Mouse (Mus musculus) liver, embryonic 12.5 days (tissue): Measurements from ENCODE around the gene Oxnad1. TPM values are rescaled to one million over a fixed set of nuclear protein-coding genes. Genes with fewer than 3 reads are reported as not detected.
A peak's percentile ranks its signal among the peaks of the same experiment; 100 is the strongest.

ENCODE experiments used
- ATAC-seq: fragments of 200-750 bp; cut with Nextera tagmentation; 2 replicates; pipeline ENCODE4 v1.8.0; 2017; ENCODE audit warnings: moderate number of reproducible peaks, mild to moderate bottlenecking, moderate library complexity
- H3K27ac ChIP-seq: fragments of 300-500 bp; sonication (generic); 2 replicates; pipeline ENCODE4 v1.5.1; 2016; ENCODE audit warnings: mild to moderate bottlenecking
- H3K27me3 ChIP-seq: fragments of 300-500 bp; sonication (generic); replicated peaks from 2 replicates; pipeline ENCODE4 v1.6.1; 2016; ENCODE audit warnings: mild to moderate bottlenecking, moderate library complexity
- H3K36me3 ChIP-seq: fragments of 300-500 bp; sonication (generic); 2 replicates; pipeline ENCODE4 v1.6.1; 2016; ENCODE audit warnings: mild to moderate bottlenecking, moderate library complexity
- H3K4me1 ChIP-seq: fragments of 300-500 bp; sonication (generic); 2 replicates; pipeline ENCODE4 v1.6.1; 2016
- H3K4me2 ChIP-seq: fragments of 300-500 bp; sonication (generic); 2 replicates; pipeline ENCODE4 v1.6.1; 2016; ENCODE audit warnings: mild to moderate bottlenecking, moderate library complexity
- H3K4me3 ChIP-seq: fragments of 300-500 bp; sonication (generic); 2 replicates; pipeline ENCODE4 v1.5.1; 2016; ENCODE audit warnings: mild to moderate bottlenecking, moderate library complexity
- H3K9ac ChIP-seq: fragments of 300-500 bp; sonication (generic); 2 replicates; pipeline ENCODE4 v1.6.1; 2016; ENCODE audit warnings: mild to moderate bottlenecking, moderate library complexity
- H3K9me3 ChIP-seq: fragments of 300-500 bp; sonication (generic); replicated peaks from 2 replicates; pipeline ENCODE4 v1.6.1; 2016; ENCODE audit warnings: mild to moderate bottlenecking, moderate library complexity
- WGBS: fragments of 180-500 bp; shearing (Covaris S2); methylation state at CpG from one replicate; pipeline ENCODE4 v1.1.7; 2016; ENCODE audit not compliant: insufficient replicate concordance; 5-methylcytosine and 5-hydroxymethylcytosine counted together
- polyA plus RNA-seq: library from polyadenylated mRNA; unstranded; fragments of >200 nt; fragmentation: Nextera tagmentation; extraction: Ambion mirVana; gene quantifications from 2 replicates; pipeline ENCODE4 v1.2.1, GENCODE M21; 2016

Gene Oxnad1
- polyA plus RNA-seq: 18.9 and 21.8 TPM in 2 replicates

- Histone ChIP-seq H3K9me3 (no peaks in the 10 kb centered on the region), H3K27me3 (no peaks in the 10 kb centered on the region), H3K9ac (peak within 1 kb of the TSS; percentile 83), H3K4me3 (peak within 1 kb of the TSS; percentile 78), H3K4me1 (peaks cover 27% of the 10 kb centered on the region), H3K36me3 (peaks cover 38% of the 10 kb centered on the region), H3K27ac (peak within 1 kb of the TSS; percentile 92), H3K4me2 (peak within 1 kb of the TSS; percentile 88)
- WGBS: 2% methylated on average over 22 of the region's 22 CpGs
- ATAC-seq: peak; percentile 88
These were observed at the start of gene Oxnad1 for GRCm38 (mm10) chr14:32084761-32085485. Gene Oxnad1, plus strand, starts transcription at chr14:32085374.

DNA sequence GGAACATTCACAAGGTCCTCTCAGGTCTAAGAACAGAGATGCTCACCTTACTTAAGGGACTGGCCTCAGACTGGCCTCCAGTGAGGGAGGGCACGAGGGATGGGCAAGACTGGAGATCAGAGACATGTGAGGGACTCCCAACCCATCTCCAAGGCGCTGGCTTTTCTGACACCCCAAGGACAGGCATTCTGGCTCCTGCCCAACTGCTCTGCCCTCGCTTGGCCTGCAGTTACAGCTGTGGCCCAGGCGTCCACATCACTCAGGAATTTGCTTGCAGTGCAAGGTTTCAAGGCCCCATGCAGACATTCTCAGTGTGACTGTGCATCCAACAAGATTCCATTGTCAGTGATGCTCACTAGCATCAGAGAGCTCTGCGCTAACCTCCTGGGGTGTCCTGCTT, 48.7 kb upstream of the Oxnad1 start:
- H3K4me1 ChIP-seq: peaks cover 38% of the 10 kb centered on the region
- no peak for ATAC-seq
- H3K4me2 ChIP-seq: no peak overlapping the region
- no peak overlapping the region for H3K4me3 ChIP-seq
- no peak overlapping the region for H3K9ac ChIP-seq
- H3K27me3 ChIP-seq: no peaks in the 10 kb centered on the region; the same call in 1 of the 2 replicates
- no peaks in the 10 kb centered on the region for H3K36me3 ChIP-seq
- H3K27ac ChIP-seq: no peak overlapping the region
- no peaks in the 10 kb centered on the region for H3K9me3 ChIP-seq
- WGBS: 73% methylated on average over 5 of the region's 5 CpGs

DNA sequence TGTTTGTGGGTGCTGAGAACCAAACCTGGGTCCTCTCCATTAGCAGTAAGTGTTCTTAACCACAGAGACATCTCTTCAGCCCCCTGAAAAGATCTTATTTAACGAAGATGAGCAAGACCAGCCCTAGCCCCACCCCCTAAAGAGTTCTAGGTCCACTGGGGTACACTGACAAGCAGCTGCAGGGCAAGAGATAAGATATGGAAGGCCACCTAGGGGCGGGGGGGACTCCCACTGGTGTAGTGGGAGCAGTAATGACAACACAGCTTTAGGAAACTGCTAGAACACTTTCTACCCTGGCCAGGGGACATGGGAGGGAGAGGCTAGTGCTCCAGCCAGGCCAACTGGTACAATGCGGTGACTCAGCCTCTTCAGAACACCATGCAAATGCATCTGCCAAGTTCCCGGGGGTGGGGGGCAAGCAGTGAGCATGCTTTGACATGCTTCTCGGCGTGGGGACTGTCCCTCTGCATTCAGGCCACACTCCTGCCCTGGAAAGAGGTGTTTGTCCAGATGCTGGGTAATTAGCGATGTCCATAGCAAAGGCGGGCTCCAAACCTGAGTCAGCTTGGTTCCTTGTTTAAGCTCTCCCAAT, 47.4 kb upstream of the Oxnad1 start:
- Histone ChIP-seq H3K4me2 (peak overlapping the region; percentile 46), H3K4me3 (no peak overlapping the region), H3K27ac (peak overlapping the region; percentile 72), H3K4me1 (peaks cover 42% of the 10 kb centered on the region), H3K9me3 (no peaks in the 10 kb centered on the region), H3K36me3 (no peaks in the 10 kb centered on the region), H3K9ac (peak overlapping the region; percentile 32; the same call in 1 of the 2 replicates), H3K27me3 (no peaks in the 10 kb centered on the region)
- 55% methylated on average over 8 of the region's 8 CpGs for WGBS
- ATAC-seq: peak; percentile 95

GRCm38 (mm10) chr14:32042108-32042507, 43.1 kb upstream of the Oxnad1 start:
- no peak overlapping the region for H3K4me2 ChIP-seq
- H3K27ac ChIP-seq: no peak overlapping the region
- no peaks in the 10 kb centered on the region; the same call in 1 of the 2 replicates for H3K27me3 ChIP-seq
- H3K4me3 ChIP-seq: no peak overlapping the region
- no peaks in the 10 kb centered on the region for H3K9me3 ChIP-seq
- H3K9ac ChIP-seq: no peak overlapping the region
- H3K4me1 ChIP-seq: peaks cover 34% of the 10 kb centered on the region
- ATAC-seq: no peak
- WGBS: 39% methylated on average over 5 of the region's 5 CpGs
- H3K36me3 ChIP-seq: no peaks in the 10 kb centered on the region

DNA sequence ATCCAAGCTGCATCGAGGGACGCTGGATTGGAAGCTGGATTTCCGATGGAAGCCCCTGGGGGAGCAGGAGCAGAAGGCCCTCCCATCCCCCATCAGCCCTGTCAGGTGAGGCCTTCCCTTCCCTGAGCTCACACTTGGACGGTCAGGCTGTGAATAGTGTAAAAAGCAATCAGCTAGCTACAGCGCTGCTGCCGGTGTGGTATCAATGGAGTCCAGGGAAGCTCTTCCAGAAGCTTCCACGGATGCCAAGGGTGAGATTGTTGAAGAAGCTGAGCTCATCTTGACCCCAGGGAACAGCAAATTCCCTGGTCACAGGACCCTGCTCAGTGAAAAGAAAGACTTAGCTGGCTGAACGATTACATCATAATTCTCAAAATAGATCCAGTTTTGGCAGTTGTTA, 38.8 kb upstream of the Oxnad1 start:
- no peak overlapping the region for H3K4me2 ChIP-seq
- H3K9ac ChIP-seq: no peak overlapping the region
- H3K27ac ChIP-seq: no peak overlapping the region
- no peak for ATAC-seq
- no peaks in the 10 kb centered on the region for H3K36me3 ChIP-seq
- H3K4me1 ChIP-seq: peaks cover 11% of the 10 kb centered on the region
- no peak overlapping the region for H3K4me3 ChIP-seq
- WGBS: 74% methylated on average over 8 of the region's 8 CpGs
- H3K9me3 ChIP-seq: no peaks in the 10 kb centered on the region
- no peaks in the 10 kb centered on the region; the same call in 1 of the 2 replicates for H3K27me3 ChIP-seq

DNA sequence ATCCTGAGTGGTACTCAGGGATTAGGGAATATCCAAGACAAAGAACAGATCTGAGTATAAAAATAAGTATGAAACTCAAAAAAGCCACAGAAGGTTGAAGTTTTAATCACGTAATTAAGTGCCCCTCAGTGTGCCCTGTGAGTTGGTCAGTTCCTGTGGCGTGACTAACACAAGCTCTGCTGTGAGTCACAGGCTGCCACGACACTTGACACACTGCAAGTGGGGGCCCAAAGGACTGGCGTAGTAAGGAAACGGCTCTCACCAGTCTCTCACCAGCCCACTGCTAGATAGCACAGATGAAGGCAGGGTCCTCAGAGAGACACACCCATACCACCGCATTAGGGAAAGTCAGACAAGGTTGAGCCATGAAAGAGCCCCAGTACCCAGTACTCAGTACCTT, 35.0 kb upstream of the Oxnad1 start:
- WGBS: 47% methylated on average over 6 of the region's 6 CpGs
- H3K9me3 ChIP-seq: peaks cover 3% of the 10 kb centered on the region; the same call in 1 of the 2 replicates
- H3K4me2 ChIP-seq: no peak overlapping the region
- no peak overlapping the region for H3K9ac ChIP-seq
- H3K27me3 ChIP-seq: no peaks in the 10 kb centered on the region
- no peak for ATAC-seq
- H3K4me3 ChIP-seq: no peak overlapping the region
- peaks cover 18% of the 10 kb centered on the region for H3K4me1 ChIP-seq
- no peak overlapping the region for H3K27ac ChIP-seq
- no peaks in the 10 kb centered on the region for H3K36me3 ChIP-seq

GRCm38 (mm10) chr14:32053895-32054294, 31.3 kb upstream of the Oxnad1 start:
- Histone ChIP-seq H3K9ac (no peak overlapping the region), H3K4me3 (no peak overlapping the region), H3K4me2 (no peak overlapping the region), H3K27ac (no peak overlapping the region), H3K36me3 (no peaks in the 10 kb centered on the region), H3K4me1 (peaks cover 18% of the 10 kb centered on the region), H3K9me3 (peaks cover 3% of the 10 kb centered on the region; the same call in 1 of the 2 replicates), H3K27me3 (no peaks in the 10 kb centered on the region)
- ATAC-seq: 0 out of 2 replicates have a peak, but pooled peaks have one; percentile 49
- WGBS: 35% methylated on average over 5 of the region's 5 CpGs

DNA sequence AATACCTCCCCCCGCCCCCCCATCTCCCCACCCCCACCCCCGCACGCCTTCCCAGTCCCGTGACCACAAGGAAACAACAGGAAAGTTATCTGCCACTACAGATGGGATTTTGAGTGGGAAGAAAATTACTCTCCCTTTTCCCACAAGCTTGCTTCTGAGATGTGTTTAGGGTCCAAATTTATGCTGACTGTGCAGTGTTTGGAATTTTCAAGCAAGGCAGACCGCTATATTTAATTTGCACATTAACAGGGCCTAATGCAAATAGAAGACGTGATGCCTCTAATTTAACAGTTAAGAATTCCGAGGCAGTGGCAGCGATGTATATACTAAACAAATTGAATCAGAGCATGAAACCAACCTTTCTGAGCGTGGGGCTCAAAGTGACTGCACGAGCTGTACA, 30.4 kb upstream of the Oxnad1 start:
- H3K9ac ChIP-seq: no peak overlapping the region
- ATAC-seq: no peak
- no peak overlapping the region for H3K27ac ChIP-seq
- 54% methylated on average over 10 of the region's 10 CpGs for WGBS
- H3K4me2 ChIP-seq: no peak overlapping the region
- peaks cover 18% of the 10 kb centered on the region for H3K4me1 ChIP-seq
- H3K4me3 ChIP-seq: no peak overlapping the region
- H3K9me3 ChIP-seq: peaks cover 3% of the 10 kb centered on the region; the same call in 1 of the 2 replicates
- peaks cover 5% of the 10 kb centered on the region; the same call in 1 of the 2 replicates for H3K27me3 ChIP-seq
- H3K36me3 ChIP-seq: no peaks in the 10 kb centered on the region

GRCm38 (mm10) chr14:32055781-32056180, 29.4 kb upstream of the Oxnad1 start:
- H3K4me1 ChIP-seq: peaks cover 13% of the 10 kb centered on the region; the same call in 1 of the 2 replicates
- H3K27ac ChIP-seq: no peak overlapping the region
- H3K9me3 ChIP-seq: peaks cover 3% of the 10 kb centered on the region; the same call in 1 of the 2 replicates
- no peak overlapping the region for H3K4me3 ChIP-seq
- peaks cover 5% of the 10 kb centered on the region; the same call in 1 of the 2 replicates for H3K27me3 ChIP-seq
- no peaks in the 10 kb centered on the region for H3K36me3 ChIP-seq
- no peak overlapping the region for H3K4me2 ChIP-seq
- WGBS: 58% methylated on average over 8 of the region's 8 CpGs
- no peak overlapping the region for H3K9ac ChIP-seq
- no peak for ATAC-seq

- Histone ChIP-seq H3K9ac (no peak overlapping the region), H3K36me3 (no peaks in the 10 kb centered on the region), H3K27ac (no peak overlapping the region), H3K9me3 (peaks cover 3% of the 10 kb centered on the region; the same call in 1 of the 2 replicates), H3K4me2 (no peak overlapping the region), H3K27me3 (peaks cover 5% of the 10 kb centered on the region), H3K4me1 (peaks cover 13% of the 10 kb centered on the region; the same call in 1 of the 2 replicates), H3K4me3 (no peak overlapping the region)
- no peak for ATAC-seq
- WGBS: 76% methylated on average over 2 of the region's 2 CpGs
These were observed 28.5 kb upstream of the Oxnad1 start for GRCm38 (mm10) chr14:32056675-32057074.

DNA sequence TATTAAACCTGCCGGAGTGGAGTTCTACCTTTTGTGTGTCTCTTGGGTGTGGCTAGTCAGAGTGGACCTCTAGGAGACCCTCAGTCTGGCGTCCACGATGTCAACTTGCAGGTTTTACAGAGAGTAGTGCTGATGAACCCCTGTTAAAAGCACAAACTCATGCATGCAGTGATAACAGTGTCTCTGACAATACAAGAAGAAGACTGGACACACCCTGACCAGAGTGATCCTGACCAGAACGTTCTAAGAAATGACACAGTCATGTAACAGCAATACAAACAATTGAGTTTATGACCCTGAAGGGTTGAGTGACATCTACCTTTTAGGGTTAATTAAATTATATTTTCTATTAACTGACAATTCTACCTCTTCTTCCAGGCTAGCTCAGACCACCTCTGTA, 27.5 kb upstream of the Oxnad1 start:
- Histone ChIP-seq H3K36me3 (no peaks in the 10 kb centered on the region), H3K9ac (no peak overlapping the region), H3K4me3 (no peak overlapping the region), H3K4me1 (peaks cover 13% of the 10 kb centered on the region; the same call in 1 of the 2 replicates), H3K27ac (no peak overlapping the region), H3K27me3 (peaks cover 5% of the 10 kb centered on the region), H3K4me2 (no peak overlapping the region), H3K9me3 (peaks cover 3% of the 10 kb centered on the region; the same call in 1 of the 2 replicates)
- no peak for ATAC-seq
- WGBS: 42% methylated on average over 4 of the region's 4 CpGs

- no peak overlapping the region for H3K4me3 ChIP-seq
- H3K9ac ChIP-seq: no peak overlapping the region
- 66% methylated on average over 4 of the region's 4 CpGs for WGBS
- H3K4me2 ChIP-seq: no peak overlapping the region
- peaks cover 5% of the 10 kb centered on the region for H3K27me3 ChIP-seq
- no peak overlapping the region for H3K27ac ChIP-seq
- H3K4me1 ChIP-seq: no peaks in the 10 kb centered on the region
- ATAC-seq: no peak
- peaks cover 6% of the 10 kb centered on the region for H3K9me3 ChIP-seq
- no peaks in the 10 kb centered on the region for H3K36me3 ChIP-seq
These were observed 23.8 kb upstream of the Oxnad1 start for GRCm38 (mm10) chr14:32061398-32061797.
